Mouse (Mus musculus): ENCODE measurements around the gene Ywhag. TPM values are rescaled to one million over a fixed set of nuclear protein-coding genes. Genes with fewer than 3 reads are reported as not detected.

Gene Ywhag
- polyA plus RNA-seq, 1 experiment from 2014 or later: 89.4 TPM

DNA sequence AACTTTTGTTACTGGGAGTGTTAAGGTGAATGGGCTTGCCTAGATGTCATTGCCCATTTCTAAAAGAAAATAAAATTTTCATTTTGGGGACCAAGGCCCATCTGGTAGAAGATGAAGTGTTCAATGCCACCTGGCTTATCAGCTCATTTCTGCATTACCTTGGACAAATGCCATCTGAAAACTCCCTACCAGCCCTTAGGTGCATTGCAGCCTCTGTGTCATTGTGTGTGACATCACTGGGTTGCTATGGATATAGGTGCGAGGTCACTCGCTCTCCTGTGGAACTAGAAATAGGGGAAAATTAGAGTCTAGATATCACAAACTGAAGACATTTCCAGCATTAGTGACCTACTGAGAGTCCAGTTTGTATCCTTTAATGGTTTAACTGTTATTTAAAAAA lies 2.1 kb downstream of the Ywhag start:
- 77% methylated on average over 2 of the region's 2 CpGs for WGBS
- H3K36me3 ChIP-seq (ENCODE audit: insufficient read depth, low read length): peaks cover 17% of the 10 kb centered on the region
- no peak overlapping the region for H3K9ac ChIP-seq (ENCODE audit: low read depth, low read length)
- no peaks in the 10 kb centered on the region for H3K9me3 ChIP-seq (replicated peaks; ENCODE audit: low read length)
- DNase-seq (ENCODE audit: low spot score) (no peak), ATAC-seq (replicated peaks; ENCODE audit: low FRiP score, low read depth) (no peak)
- H3K27me3 ChIP-seq (ENCODE audit: insufficient read depth, low read length): no peaks in the 10 kb centered on the region
- H3K27ac ChIP-seq: no peak overlapping the region
- TF ChIP-seq CTCF (IDR thresholded peaks at IDR 0.05; ENCODE audit: low read depth): no peak
- no peak overlapping the region for H3K4me3 ChIP-seq (replicated peaks; ENCODE audit: low read depth, low read length)
- no peak overlapping the region for H3K4me2 ChIP-seq (ENCODE audit: low read length)
- H3K4me1 ChIP-seq (replicated peaks; ENCODE audit: insufficient read depth, low read length): 0 out of 2 replicates have a peak, but pooled peaks cover 3% of the 10 kb centered on the region

DNA sequence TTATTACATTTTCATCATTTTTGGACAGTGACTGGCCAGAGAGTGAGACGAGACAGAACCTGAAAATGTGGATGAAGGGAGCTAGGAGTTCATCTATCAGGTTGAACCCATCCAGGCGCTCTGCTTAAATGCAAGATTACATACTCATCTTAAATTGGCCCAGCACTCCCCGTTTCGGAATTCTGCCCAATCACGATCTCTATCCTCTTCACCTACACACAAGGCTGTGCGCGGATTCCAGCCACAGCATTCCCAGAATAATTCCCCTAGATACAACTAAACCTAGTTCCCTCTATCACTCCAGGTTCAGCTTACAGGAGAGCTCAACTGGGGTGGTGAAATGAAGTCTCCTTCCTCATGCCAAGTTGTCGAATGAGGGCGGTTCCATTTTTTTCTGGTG lies 2.9 kb downstream of the Ywhag start:
- Histone ChIP-seq H3K36me3 (ENCODE audit: insufficient read depth, low read length) (peaks cover 21% of the 10 kb centered on the region), H3K9ac (ENCODE audit: low read depth, low read length) (no peak overlapping the region), H3K27ac (no peak overlapping the region), H3K9me3 (replicated peaks; ENCODE audit: low read length) (no peaks in the 10 kb centered on the region), H3K4me2 (ENCODE audit: low read length) (no peak overlapping the region), H3K4me1 (replicated peaks; ENCODE audit: insufficient read depth, low read length) (0 out of 2 replicates have a peak, but pooled peaks cover 3% of the 10 kb centered on the region), H3K4me3 (replicated peaks; ENCODE audit: low read depth, low read length) (no peak overlapping the region), H3K27me3 (ENCODE audit: insufficient read depth, low read length) (no peaks in the 10 kb centered on the region)
- ATAC-seq (replicated peaks; ENCODE audit: low FRiP score, low read depth) (no peak), DNase-seq (ENCODE audit: low spot score) (no peak)
- TF ChIP-seq CTCF (IDR thresholded peaks at IDR 0.05; ENCODE audit: low read depth): no peak
- WGBS: 89% methylated on average over 9 of the region's 9 CpGs

DNA sequence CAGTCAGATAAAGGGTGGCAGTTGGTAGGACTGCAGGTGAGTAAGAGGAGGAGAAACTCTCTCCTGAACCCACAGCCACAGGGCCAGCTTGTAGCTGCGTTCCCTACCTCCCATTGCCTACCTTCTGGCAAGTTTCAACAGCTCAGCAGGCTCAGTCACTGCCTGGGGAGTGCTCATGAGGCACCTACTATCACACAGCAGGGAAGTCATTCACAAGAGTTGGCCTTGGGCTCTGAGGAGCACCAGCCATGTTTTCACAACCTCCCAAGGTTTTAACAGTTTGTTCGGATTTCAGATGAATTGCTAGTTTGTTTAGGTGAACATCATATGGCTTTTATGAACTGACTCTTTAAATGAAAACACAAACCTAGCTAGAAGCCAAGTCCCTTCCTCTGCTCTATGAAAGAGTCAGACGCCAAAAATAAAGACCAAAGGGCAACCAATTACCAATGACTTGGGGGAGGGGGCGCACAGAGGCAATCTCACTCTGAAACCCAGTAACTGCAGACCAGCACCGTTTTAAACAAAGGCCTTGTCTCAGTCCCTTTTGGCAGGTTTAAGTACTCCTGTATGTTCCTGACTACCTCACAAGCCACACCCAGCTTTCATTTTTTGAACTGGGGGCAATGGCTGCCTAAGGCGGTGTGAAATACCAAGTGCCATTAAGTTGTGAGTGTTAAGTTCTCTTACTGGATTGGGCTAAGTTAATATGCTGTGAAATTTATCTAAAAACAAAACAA lies 4.6 kb downstream of the Ywhag start:
- Histone ChIP-seq H3K9me3 (replicated peaks; ENCODE audit: low read length) (no peaks in the 10 kb centered on the region), H3K4me3 (replicated peaks; ENCODE audit: low read depth, low read length) (no peak overlapping the region), H3K27me3 (ENCODE audit: insufficient read depth, low read length) (no peaks in the 10 kb centered on the region), H3K36me3 (ENCODE audit: insufficient read depth, low read length) (peaks cover 21% of the 10 kb centered on the region), H3K9ac (ENCODE audit: low read depth, low read length) (no peak overlapping the region), H3K4me1 (replicated peaks; ENCODE audit: insufficient read depth, low read length) (0 out of 2 replicates have a peak, but pooled peaks cover 3% of the 10 kb centered on the region), H3K4me2 (ENCODE audit: low read length) (no peak overlapping the region), H3K27ac (no peak overlapping the region)
- ATAC-seq (replicated peaks; ENCODE audit: low FRiP score, low read depth): no peak
- no peak for TF ChIP-seq CTCF (IDR thresholded peaks at IDR 0.05; ENCODE audit: low read depth)
- WGBS: 83% methylated on average over 6 of the region's 6 CpGs
- no peak for DNase-seq (ENCODE audit: low spot score)

GRCm38 (mm10) chr5:135923901-135924300 lies 10.5 kb downstream of the Ywhag start:
- Histone ChIP-seq H3K36me3 (ENCODE audit: insufficient read depth, low read length) (peaks cover 26% of the 10 kb centered on the region), H3K27ac (no peak overlapping the region), H3K9me3 (replicated peaks; ENCODE audit: low read length) (no peaks in the 10 kb centered on the region), H3K9ac (ENCODE audit: low read depth, low read length) (no peak overlapping the region), H3K4me3 (replicated peaks; ENCODE audit: low read depth, low read length) (no peak overlapping the region), H3K4me1 (replicated peaks; ENCODE audit: insufficient read depth, low read length) (no peaks in the 10 kb centered on the region), H3K27me3 (ENCODE audit: insufficient read depth, low read length) (no peaks in the 10 kb centered on the region), H3K4me2 (ENCODE audit: low read length) (no peak overlapping the region)
- ATAC-seq (replicated peaks; ENCODE audit: low FRiP score, low read depth): no peak
- TF ChIP-seq CTCF (IDR thresholded peaks at IDR 0.05; ENCODE audit: low read depth): no peak
- no peak for DNase-seq (ENCODE audit: low spot score)
- 93% methylated on average over 7 of the region's 7 CpGs for WGBS

GRCm38 (mm10) chr5:135919902-135920301 lies 14.5 kb downstream of the Ywhag start:
- no peak for ATAC-seq (replicated peaks; ENCODE audit: low FRiP score, low read depth)
- peaks cover 22% of the 10 kb centered on the region for H3K36me3 ChIP-seq (ENCODE audit: insufficient read depth, low read length)
- WGBS: 63% methylated on average over 3 of the region's 3 CpGs

DNA sequence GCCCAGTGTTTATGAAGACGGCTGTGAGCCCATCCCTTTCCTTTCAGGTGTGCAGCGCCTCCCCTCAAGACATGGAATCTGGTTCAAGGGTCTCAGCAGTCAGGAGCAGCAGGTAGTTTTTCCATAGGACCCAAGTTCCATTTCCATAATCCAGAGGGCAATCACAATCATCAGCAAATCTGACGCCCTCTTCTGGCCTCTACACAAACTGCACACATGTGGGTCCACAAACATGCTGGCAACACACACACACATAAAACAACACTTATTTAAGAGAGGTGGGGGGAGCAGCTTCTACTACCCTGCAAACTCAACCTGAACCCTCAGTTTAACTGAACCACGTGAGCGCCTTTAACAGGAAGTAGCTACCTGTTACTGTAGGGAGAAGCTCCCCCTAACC lies 15.8 kb downstream of the Ywhag start:
- 94% methylated on average over 5 of the region's 5 CpGs for WGBS
- TF ChIP-seq CTCF (IDR thresholded peaks at IDR 0.05; ENCODE audit: low read depth): peak; percentile 21; the same call in 1 of the 2 replicates
- no peak overlapping the region for H3K4me2 ChIP-seq (ENCODE audit: low read length)
- no peak overlapping the region for H3K27ac ChIP-seq
- DNase-seq (ENCODE audit: low spot score) (no peak), ATAC-seq (replicated peaks; ENCODE audit: low FRiP score, low read depth) (no peak)
- H3K9ac ChIP-seq (ENCODE audit: low read depth, low read length): no peak overlapping the region
- H3K36me3 ChIP-seq (ENCODE audit: insufficient read depth, low read length): peaks cover 19% of the 10 kb centered on the region
- no peaks in the 10 kb centered on the region for H3K27me3 ChIP-seq (ENCODE audit: insufficient read depth, low read length)
- H3K9me3 ChIP-seq (replicated peaks; ENCODE audit: low read length): no peaks in the 10 kb centered on the region
- no peaks in the 10 kb centered on the region; the same call in 1 of the 2 replicates for H3K4me1 ChIP-seq (replicated peaks; ENCODE audit: insufficient read depth, low read length)
- H3K4me3 ChIP-seq (replicated peaks; ENCODE audit: low read depth, low read length): no peak overlapping the region

More at GRCm38 (mm10) chr5:135919902-135920301, 14.5 kb downstream of the Ywhag start:
- no peaks in the 10 kb centered on the region for H3K4me1 ChIP-seq (replicated peaks; ENCODE audit: insufficient read depth, low read length)
- H3K9ac ChIP-seq (ENCODE audit: low read depth, low read length): no peak overlapping the region
- H3K4me2 ChIP-seq (ENCODE audit: low read length): no peak overlapping the region
- H3K27ac ChIP-seq: peak overlapping the region; percentile 28; the same call in 1 of the 2 replicates
- H3K27me3 ChIP-seq (ENCODE audit: insufficient read depth, low read length): no peaks in the 10 kb centered on the region
- TF ChIP-seq CTCF (IDR thresholded peaks at IDR 0.05; ENCODE audit: low read depth): no peak
- no peak overlapping the region for H3K4me3 ChIP-seq (replicated peaks; ENCODE audit: low read depth, low read length)
- DNase-seq (ENCODE audit: low spot score): no peak
- H3K9me3 ChIP-seq (replicated peaks; ENCODE audit: low read length): no peaks in the 10 kb centered on the region

Measured in kidney, postnatal 0 days (tissue).